13 mouse cellular contexts compared by ENCODE assay signal in the genomic region with DNA sequence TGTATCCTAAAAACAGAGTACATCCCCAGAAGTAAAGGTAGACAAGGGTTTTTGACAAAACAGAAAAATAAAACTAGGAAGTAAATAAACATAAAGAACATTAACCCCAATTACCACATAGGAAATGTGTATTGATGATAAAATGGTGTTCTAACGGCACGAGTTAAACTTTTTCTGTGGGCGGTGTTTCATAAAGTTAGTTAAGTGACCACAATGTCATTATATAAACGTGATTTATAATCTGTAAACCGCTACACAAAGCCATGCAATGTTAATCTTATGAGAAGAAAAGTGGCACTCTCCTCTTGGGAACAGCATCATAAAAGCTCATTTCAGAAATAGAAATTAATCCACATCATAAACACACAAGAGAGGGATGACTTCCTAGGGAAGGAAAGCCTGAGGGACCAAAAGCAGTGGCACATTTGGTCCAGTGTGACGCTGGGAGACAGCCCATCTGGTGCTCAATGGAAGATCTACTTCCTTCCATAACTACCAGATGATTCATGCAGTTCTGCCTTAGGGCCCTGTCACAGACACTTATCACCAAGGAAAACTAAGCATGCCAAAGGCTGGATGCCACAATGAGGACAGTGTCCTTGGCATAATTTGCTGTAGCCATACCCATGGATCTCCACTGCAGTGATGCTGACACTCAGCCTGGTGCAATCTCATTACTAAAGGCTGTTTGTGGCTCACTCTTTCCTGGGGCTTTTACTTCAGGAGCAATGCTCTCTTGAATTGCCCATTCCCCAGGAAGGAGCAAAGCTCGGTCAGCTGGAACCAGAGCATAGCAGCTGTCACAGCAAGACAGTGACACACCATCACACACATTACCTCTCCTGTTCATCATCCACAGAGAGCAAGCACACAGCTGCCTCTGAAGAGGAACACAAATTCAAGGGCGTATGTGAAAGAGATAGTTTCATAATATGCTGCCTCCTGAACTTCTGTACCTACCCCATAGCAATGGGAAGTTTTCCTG.
DNase-seq lines count a peak whose midpoint lies in the region; ATAC-seq lines count a peak whose summit lies in the region.
"Had no signal": no experiment of that assay in that cellular context is flagged by ENCODE, and none has a peak within 500 bp of the region (broad histone marks: within the 10 kb centered on the region; RNA-seq: fewer than 3 reads in every experiment).

No protein-coding gene starts in this region.

- peak; percentile 34 for ATAC-seq in common myeloid progenitor, adult 5-6 weeks (replicated peaks; ENCODE audit: low read depth, poor library complexity, severe bottlenecking)
- ATAC-seq in neural tube, embryonic 14.5 days (ENCODE audit: low read depth): peak; percentile 38
- ATAC-seq: activated CD4-positive, CD25-positive, alpha-beta regulatory T cell, adult 4 months had no signal

- no peaks in the 10 kb centered on the region for H3K27me3 ChIP-seq in neural tube, embryonic 14.5 days (ENCODE audit: control insufficient read depth, insufficient read depth, low read length)
- no peaks in the 10 kb centered on the region for H3K27me3 ChIP-seq in heart, embryonic 10.5 days (ENCODE audit: insufficient read depth, poor library complexity, severe bottlenecking)
- H3K27me3 ChIP-seq: limb, embryonic 12.5 days had no signal

- H3K27ac ChIP-seq in neural tube, embryonic 14.5 days (ENCODE audit: low read depth, low read length): no peak overlapping the region
- no peak overlapping the region for H3K27ac ChIP-seq in heart, embryonic 10.5 days
- H3K27ac ChIP-seq: gastrocnemius, adult 2 months; limb, embryonic 12.5 days had no signal

- H3K4me1 ChIP-seq in neural tube, embryonic 14.5 days (ENCODE audit: control insufficient read depth, insufficient read depth, low read length): no peaks in the 10 kb centered on the region
- H3K4me1 ChIP-seq in heart, embryonic 10.5 days: no peaks in the 10 kb centered on the region
- H3K4me1 ChIP-seq: limb, embryonic 12.5 days had no signal

- H3K4me2 ChIP-seq in neural tube, embryonic 14.5 days (ENCODE audit: low read depth, low read length): no peak overlapping the region
- H3K4me2 ChIP-seq: limb, embryonic 12.5 days; lung, embryonic 14.5 days had no signal

- intact Hi-C loops in left cerebral cortex, postnatal 4 days (cut with DNase I): no loop called here

- 67% methylated on average over 8 of the region's 8 CpGs for WGBS in neural tube, embryonic 14.5 days
- 83% methylated on average over 8 of the region's 8 CpGs for WGBS in heart, embryonic 10.5 days

- H3K9me3 ChIP-seq in neural tube, embryonic 14.5 days (ENCODE audit: control insufficient read depth, low read length): no peaks in the 10 kb centered on the region
- no peaks in the 10 kb centered on the region for H3K9me3 ChIP-seq in heart, embryonic 10.5 days
- H3K9me3 ChIP-seq: limb, embryonic 12.5 days had no signal

- H3K36me3 ChIP-seq in neural tube, embryonic 14.5 days (ENCODE audit: control insufficient read depth, insufficient read depth, low read length): no peaks in the 10 kb centered on the region
- H3K36me3 ChIP-seq in heart, embryonic 10.5 days: no peaks in the 10 kb centered on the region
- H3K36me3 ChIP-seq: limb, embryonic 12.5 days had no signal

- H3K9ac ChIP-seq in neural tube, embryonic 14.5 days (replicated peaks; ENCODE audit: low read depth, low read length): no peak overlapping the region
- H3K9ac ChIP-seq: limb, embryonic 12.5 days; lung, embryonic 14.5 days had no signal

- peak; percentile 32 for DNase-seq in left cerebral cortex, postnatal 4 days
- DNase-seq in left cerebral cortex, adult 8-10 months (ENCODE audit: low spot score in 2 of 2): no peak
- DNase-seq in adrenal gland, postnatal 36 days: peak; percentile 38 to 67
- DNase-seq in heart, embryonic 10.5 days (ENCODE audit: low spot score): no peak
- no peak for DNase-seq in spleen, postnatal 14 days (ENCODE audit: low spot score in 2 of 2)
- DNase-seq: gastrocnemius, adult 2 months; kidney, adult 2 months; lung, embryonic 14.5 days; right cerebral cortex, postnatal 14 days had no signal

- H3K4me3 ChIP-seq in neural tube, embryonic 14.5 days (ENCODE audit: low read depth, low read length): no peak overlapping the region
- H3K4me3 ChIP-seq in heart, embryonic 10.5 days: no peak overlapping the region
- H3K4me3 ChIP-seq: gastrocnemius, adult 2 months; limb, embryonic 12.5 days had no signal

Comparison
In these comparisons a context has a peak if more than half of its experiments do, and no peak if none do; other contexts are left out.
1. DNase-seq: peak in left cerebral cortex, postnatal 4 days (single experiment) and adrenal gland, postnatal 36 days (2 of 2); none in left cerebral cortex, adult 8-10 months (0 of 2), heart, embryonic 10.5 days (single experiment) and spleen, postnatal 14 days (0 of 2).